Mouse (Mus musculus) embryonic facial prominence, embryonic 14.5 days (tissue): ENCODE results near the gene Adcy2. TPM values are rescaled to one million over a fixed set of nuclear protein-coding genes. Genes with fewer than 3 reads are reported as not detected.

Source experiments
- ATAC-seq: fragments of 200-750 bp; cut with Nextera tagmentation; 2 replicates; pipeline ENCODE4 v1.8.0; 2017; ENCODE audit warnings: low read depth, moderate number of reproducible peaks, moderate TSS enrichment
- DNase-seq: peaks from one replicate; pipeline ENCODE4 v3.0.0-alpha.2; 2015; ENCODE audit warnings: low spot score
- H3K27ac ChIP-seq: fragments of 300-500 bp; sonication (generic); replicated peaks from 2 replicates; pipeline ENCODE4 v1.5.1; 2014; ENCODE audit warnings: low read depth, mild to moderate bottlenecking, low read length, moderate library complexity
- H3K27me3 ChIP-seq: fragments of 300-500 bp; sonication (generic); replicated peaks from 2 replicates; pipeline ENCODE4 v1.6.1; 2014; ENCODE audit warnings: low read length; ENCODE audit not compliant: control insufficient read depth, insufficient read depth
- H3K36me3 ChIP-seq: fragments of 300-500 bp; sonication (generic); 2 replicates; pipeline ENCODE4 v1.6.1; 2014; ENCODE audit warnings: low read length, mixed read lengths; ENCODE audit not compliant: control insufficient read depth, insufficient read depth
- H3K4me1 ChIP-seq: fragments of 300-500 bp; sonication (generic); 2 replicates; pipeline ENCODE4 v1.6.1; 2014; ENCODE audit warnings: antibody characterized with exemption, low read length; ENCODE audit not compliant: control insufficient read depth, insufficient read depth
- H3K4me2 ChIP-seq: fragments of 300-500 bp; sonication (generic); 2 replicates; pipeline ENCODE4 v1.6.1; 2014; ENCODE audit warnings: low read depth, mild to moderate bottlenecking, low read length, moderate library complexity, mixed read lengths
- H3K4me3 ChIP-seq: fragments of 300-500 bp; sonication (generic); 2 replicates; pipeline ENCODE4 v1.5.1; 2014; ENCODE audit warnings: low read depth, mild to moderate bottlenecking, low read length
- H3K9ac ChIP-seq: fragments of 300-500 bp; sonication (generic); 2 replicates; pipeline ENCODE4 v1.6.1; 2014; ENCODE audit warnings: low read depth, mild to moderate bottlenecking, low read length, moderate library complexity, mixed read lengths
- H3K9me3 ChIP-seq: fragments of 300-500 bp; sonication (generic); 2 replicates; pipeline ENCODE4 v1.6.1; 2016; ENCODE audit warnings: low read length; ENCODE audit not compliant: control insufficient read depth
- WGBS: fragments of 180-500 bp; shearing (Covaris S2); extraction: QIAGEN DNeasy Blood & Tissue Kit; methylation state at CpG from one replicate; pipeline ENCODE4 v1.1.7; 2014; 5-methylcytosine and 5-hydroxymethylcytosine counted together
- polyA plus RNA-seq: library from polyadenylated mRNA; unstranded; fragments of >200 nt; fragmentation: Nextera tagmentation; extraction: Ambion mirVana; gene quantifications from 2 replicates; pipeline ENCODE4 v1.2.1, GENCODE M21; 2014

The Adcy2 gene
- polyA plus RNA-seq, 1 experiment from 2014 or later, result 11.2 TPM

DNA sequence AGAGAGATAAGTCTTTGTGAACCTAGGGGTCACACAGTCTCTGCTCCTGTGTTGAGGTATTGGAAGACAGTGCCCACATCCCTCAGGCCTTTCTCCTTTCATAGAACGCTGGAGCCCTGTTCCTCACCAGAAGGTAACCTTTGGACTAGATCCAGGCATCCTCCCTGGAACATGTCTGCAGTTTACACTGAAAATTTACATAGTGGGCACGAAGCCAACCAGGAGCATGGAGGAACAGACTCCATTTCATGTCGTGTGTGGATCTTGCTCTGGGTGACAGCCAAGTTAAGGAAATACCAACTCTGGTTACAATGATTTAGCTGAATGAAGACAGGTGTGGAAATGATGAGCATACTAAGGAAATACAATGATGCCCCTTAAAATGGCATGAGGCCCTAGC, 2.7 kb downstream of the Adcy2 start:
- H3K4me2 ChIP-seq, result 0 out of 2 replicates have a peak overlapping the region, but pooled peaks have one; percentile 7
- DNase-seq, result peak; percentile 63
- H3K27ac ChIP-seq, result no peak overlapping the region
- no peak overlapping the region for H3K9ac ChIP-seq
- no peak overlapping the region for H3K4me3 ChIP-seq
- no peak for ATAC-seq
- no peaks in the 10 kb centered on the region for H3K9me3 ChIP-seq
- H3K36me3 ChIP-seq, result no peaks in the 10 kb centered on the region
- H3K4me1 ChIP-seq, result peaks cover 8% of the 10 kb centered on the region
- peaks cover 4% of the 10 kb centered on the region; the same call in 1 of the 2 replicates for H3K27me3 ChIP-seq
- 34% methylated on average over 3 of the region's 3 CpGs for WGBS

DNA sequence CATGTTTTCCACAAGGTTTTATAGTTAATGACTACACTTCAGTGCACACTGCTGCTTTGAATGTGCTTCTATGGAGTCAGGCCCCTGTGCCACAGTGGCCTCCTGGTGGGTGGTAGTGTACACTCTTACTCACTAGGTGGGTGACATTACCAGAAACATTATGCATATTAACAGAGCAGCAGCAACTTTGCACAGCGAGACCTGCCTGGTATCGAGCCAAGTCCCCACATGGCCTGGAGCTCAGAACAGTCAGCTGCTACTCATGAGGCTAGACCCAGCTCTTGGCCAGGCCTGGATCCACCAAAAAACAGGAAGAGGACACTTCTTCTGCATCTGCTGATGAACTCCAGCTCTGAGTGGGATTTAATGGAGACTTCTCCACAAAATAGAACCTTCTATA, 13.6 kb downstream of the Adcy2 start:
- DNase-seq, result no peak
- no peak for ATAC-seq
- WGBS, result 65% methylated on average over 2 of the region's 2 CpGs

DNA sequence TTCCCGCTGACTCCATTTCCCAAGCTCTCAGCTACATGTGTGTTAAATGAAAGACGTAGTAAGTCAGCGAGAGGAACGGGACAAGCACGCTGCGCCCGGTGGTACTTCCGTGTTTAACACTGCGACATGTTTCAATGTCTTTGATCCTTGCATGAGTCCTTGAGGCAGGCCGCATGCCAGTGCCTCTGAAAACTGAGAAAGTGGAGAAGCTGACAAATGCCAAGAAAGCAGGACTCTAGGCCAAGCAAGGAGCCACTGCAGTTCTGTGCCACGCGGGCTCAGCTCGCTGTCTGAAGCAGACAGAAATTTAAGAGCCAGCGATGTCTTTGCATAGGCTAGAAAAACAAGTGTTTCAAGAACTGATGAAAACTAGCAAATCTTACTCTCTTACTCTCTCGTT, 15.3 kb downstream of the Adcy2 start:
- 76% methylated on average over 15 of the region's 15 CpGs for WGBS
- Histone ChIP-seq H3K4me2 (peak overlapping the region; percentile 23; the same call in 1 of the 2 replicates), H3K9ac (no peak overlapping the region), H3K4me3 (no peak overlapping the region), H3K36me3 (no peaks in the 10 kb centered on the region), H3K4me1 (0 out of 2 replicates have a peak, but pooled peaks cover 4% of the 10 kb centered on the region), H3K27me3 (no peaks in the 10 kb centered on the region), H3K9me3 (no peaks in the 10 kb centered on the region), H3K27ac (no peak overlapping the region)
- ATAC-seq, result no peak
- DNase-seq, result no peak

More for the DNA sequence above, 13.6 kb downstream of the Adcy2 start:
- H3K27ac ChIP-seq, result no peak overlapping the region
- H3K4me3 ChIP-seq, result no peak overlapping the region
- H3K36me3 ChIP-seq, result no peaks in the 10 kb centered on the region
- H3K4me2 ChIP-seq, result no peak overlapping the region
- no peaks in the 10 kb centered on the region for H3K9me3 ChIP-seq
- H3K4me1 ChIP-seq, result 0 out of 2 replicates have a peak, but pooled peaks cover 4% of the 10 kb centered on the region
- H3K9ac ChIP-seq, result no peak overlapping the region
- no peaks in the 10 kb centered on the region for H3K27me3 ChIP-seq

DNA sequence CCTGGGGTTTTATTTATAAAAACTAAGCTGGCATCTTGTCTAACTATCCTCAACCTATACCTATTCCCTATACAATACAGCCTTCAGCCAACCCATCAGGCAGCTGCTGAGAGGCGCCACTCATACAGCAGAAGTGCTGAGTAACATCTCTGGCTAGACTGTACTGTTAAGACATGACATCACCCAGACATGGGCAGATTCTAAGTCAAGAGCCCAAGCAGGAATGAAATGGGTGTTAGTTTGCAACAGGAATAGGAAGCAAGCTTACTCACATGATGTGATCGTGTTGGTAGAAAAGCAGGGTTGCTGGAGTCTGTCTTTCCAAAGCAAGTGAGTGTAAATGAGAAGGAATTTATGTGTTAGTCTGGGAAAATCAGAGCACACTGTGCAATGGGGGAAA, 18.3 kb downstream of the Adcy2 start:
- DNase-seq (no peak), ATAC-seq (no peak)
- Histone ChIP-seq H3K4me3 (no peak overlapping the region), H3K4me2 (no peak overlapping the region), H3K4me1 (0 out of 2 replicates have a peak, but pooled peaks cover 4% of the 10 kb centered on the region), H3K9me3 (no peaks in the 10 kb centered on the region), H3K27me3 (no peaks in the 10 kb centered on the region), H3K27ac (no peak overlapping the region), H3K9ac (no peak overlapping the region), H3K36me3 (no peaks in the 10 kb centered on the region)
- 83% methylated on average over 2 of the region's 2 CpGs for WGBS

DNA sequence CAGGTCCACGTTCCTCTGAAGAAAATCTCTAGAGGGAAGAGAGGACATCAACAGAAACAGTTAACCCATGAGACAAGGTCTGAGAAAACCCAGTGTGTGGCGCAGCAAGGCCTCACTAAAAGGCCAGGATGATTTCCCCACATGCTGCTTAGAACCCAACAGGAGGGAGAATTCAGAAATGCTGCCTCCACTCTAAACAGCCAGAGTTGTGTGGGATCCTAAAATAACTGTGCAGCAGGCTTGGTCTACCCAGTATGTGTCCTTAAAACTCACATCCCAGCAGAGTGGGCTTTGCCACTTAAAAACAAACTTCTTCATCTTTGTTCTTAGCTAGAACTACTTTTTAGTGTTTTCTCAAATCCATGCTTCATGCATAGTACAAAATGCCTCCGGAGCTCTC, 26.2 kb downstream of the Adcy2 start:
- WGBS, result 39% methylated on average over 3 of the region's 3 CpGs
- H3K27me3 ChIP-seq, result no peaks in the 10 kb centered on the region
- H3K27ac ChIP-seq, result no peak overlapping the region
- DNase-seq, result no peak
- no peak overlapping the region for H3K9ac ChIP-seq
- H3K4me1 ChIP-seq, result no peaks in the 10 kb centered on the region
- H3K36me3 ChIP-seq, result no peaks in the 10 kb centered on the region
- no peaks in the 10 kb centered on the region for H3K9me3 ChIP-seq
- no peak overlapping the region for H3K4me2 ChIP-seq
- ATAC-seq, result no peak
- H3K4me3 ChIP-seq, result no peak overlapping the region

DNA sequence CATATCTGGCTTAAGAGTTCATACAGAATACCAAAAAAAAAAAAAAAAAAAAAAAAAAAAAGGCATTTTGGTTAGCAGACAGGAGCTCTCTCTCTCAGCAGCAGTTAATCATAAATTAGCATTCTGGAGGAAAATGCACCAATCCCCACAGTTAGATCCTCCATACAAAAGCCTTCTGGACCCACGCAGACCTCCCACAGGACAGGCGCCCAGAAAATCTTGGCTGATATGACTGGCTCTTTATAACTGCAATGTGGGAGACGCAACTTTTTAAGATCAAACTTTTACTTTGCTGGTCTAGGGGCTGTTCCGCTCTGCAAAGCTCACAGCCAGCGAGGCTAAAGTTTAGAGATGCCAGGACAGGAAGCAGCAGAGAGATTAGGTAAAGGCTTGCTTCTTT, 37.8 kb downstream of the Adcy2 start:
- Histone ChIP-seq H3K4me3 (no peak overlapping the region), H3K27me3 (no peaks in the 10 kb centered on the region), H3K4me1 (no peaks in the 10 kb centered on the region), H3K36me3 (no peaks in the 10 kb centered on the region), H3K9ac (no peak overlapping the region), H3K27ac (no peak overlapping the region), H3K9me3 (no peaks in the 10 kb centered on the region), H3K4me2 (no peak overlapping the region)
- ATAC-seq, result no peak
- DNase-seq, result no peak
- WGBS, result 88% methylated on average over 5 of the region's 5 CpGs

DNA sequence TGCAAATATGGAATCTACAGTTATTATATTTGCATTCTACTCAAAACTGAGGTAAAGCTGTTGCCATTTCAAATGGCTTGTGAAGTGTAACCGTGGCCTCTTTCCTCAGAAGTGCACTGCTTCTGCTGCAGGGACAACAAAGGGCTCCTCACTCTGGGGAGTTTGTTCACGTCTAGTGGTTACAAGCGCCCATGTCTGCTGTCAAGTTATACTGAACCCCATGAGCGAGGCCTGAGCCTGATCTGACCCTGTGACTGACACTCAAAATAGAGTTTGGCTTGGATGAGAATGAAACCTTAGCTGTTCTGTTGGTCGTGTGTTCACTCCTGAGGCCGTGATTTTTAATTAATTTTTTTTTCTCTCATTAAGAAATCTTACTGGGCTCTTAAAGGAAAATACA, 38.8 kb downstream of the Adcy2 start:
- Histone ChIP-seq H3K9ac (no peak overlapping the region), H3K4me2 (no peak overlapping the region), H3K4me3 (no peak overlapping the region), H3K9me3 (no peaks in the 10 kb centered on the region), H3K36me3 (no peaks in the 10 kb centered on the region), H3K27ac (no peak overlapping the region), H3K27me3 (no peaks in the 10 kb centered on the region), H3K4me1 (no peaks in the 10 kb centered on the region)
- DNase-seq, result no peak
- no peak for ATAC-seq
- WGBS, result 77% methylated on average over 6 of the region's 6 CpGs

DNA sequence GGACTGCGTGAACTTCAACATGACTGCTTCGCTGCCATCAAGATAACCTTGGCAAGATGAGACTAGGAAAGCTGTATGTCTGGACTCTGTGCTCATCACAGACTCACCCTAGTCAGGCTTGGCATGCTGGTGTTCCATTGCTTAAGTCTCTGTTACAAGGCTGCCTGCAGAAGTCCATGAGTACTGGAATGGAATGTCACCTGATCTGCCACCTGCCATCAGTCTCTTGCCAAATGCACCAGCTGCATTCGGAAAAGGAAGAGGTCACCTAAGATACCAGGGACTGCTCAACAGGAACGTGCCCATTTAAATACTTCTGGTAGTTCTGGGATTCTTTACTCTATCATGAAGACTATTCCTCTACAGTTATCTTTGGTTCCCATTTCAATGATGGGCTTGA, 39.9 kb downstream of the Adcy2 start:
- ATAC-seq, result no peak
- DNase-seq, result no peak
- WGBS, result 87% methylated on average over 4 of the region's 4 CpGs
- no peaks in the 10 kb centered on the region for H3K9me3 ChIP-seq
- no peaks in the 10 kb centered on the region for H3K4me1 ChIP-seq
- H3K27me3 ChIP-seq, result no peaks in the 10 kb centered on the region
- H3K4me2 ChIP-seq, result no peak overlapping the region
- H3K4me3 ChIP-seq, result no peak overlapping the region
- no peak overlapping the region for H3K27ac ChIP-seq
- no peaks in the 10 kb centered on the region for H3K36me3 ChIP-seq
- H3K9ac ChIP-seq, result no peak overlapping the region

DNA sequence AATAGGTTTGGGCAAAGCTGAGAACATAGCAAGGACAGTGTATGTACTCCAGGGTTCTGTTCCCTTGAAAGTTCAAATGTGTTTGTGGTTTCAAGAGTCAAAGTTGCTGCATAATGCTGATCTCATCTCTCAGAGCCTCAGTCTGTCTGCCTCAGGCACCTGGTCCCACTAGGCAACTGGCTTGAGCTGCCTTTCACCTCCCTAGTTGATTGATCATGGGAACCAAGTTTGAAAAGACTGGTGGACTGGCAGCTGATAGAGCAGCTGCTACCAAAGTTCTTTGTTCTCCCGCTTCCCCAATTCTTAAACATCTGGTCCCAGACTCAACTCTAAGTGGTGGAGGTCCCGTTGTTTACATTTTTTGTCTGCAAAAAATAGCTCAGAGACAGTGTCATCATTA, 56.6 kb downstream of the Adcy2 start:
- Histone ChIP-seq H3K4me2 (no peak overlapping the region), H3K4me3 (no peak overlapping the region), H3K27ac (no peak overlapping the region), H3K4me1 (no peaks in the 10 kb centered on the region), H3K9me3 (no peaks in the 10 kb centered on the region), H3K36me3 (no peaks in the 10 kb centered on the region), H3K27me3 (no peaks in the 10 kb centered on the region), H3K9ac (no peak overlapping the region)
- ATAC-seq, result no peak
- DNase-seq, result no peak
- WGBS, result 63% methylated on average over 2 of the region's 2 CpGs
